Mouse (Mus musculus): ENCODE measurements at regions not wholly inside any gene's neighbourhood (a gene's known extent, or its start where the extent isn't known, plus 50 kb on each side); places are given as distances from the start of the nearest gene placed in this dataset.

DNA sequence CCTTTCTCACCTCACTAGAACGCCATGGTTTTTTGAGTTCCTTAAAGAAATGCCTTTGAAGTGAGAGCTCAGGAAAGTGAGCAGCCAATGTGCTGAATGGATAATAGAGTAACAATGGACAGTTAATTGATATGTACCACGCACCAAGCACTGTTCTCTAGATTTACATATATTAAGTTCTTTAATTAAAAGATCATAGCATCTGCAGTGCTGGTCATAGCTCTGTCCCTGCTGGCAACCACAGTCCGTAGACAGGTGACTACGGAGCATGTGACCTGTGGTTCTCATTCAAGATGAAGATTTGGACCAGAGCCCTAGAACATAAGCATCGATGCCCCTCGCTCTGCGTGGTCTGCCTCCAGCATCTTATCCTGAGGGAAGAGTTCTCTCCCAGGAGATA lies 378.5 kb downstream of the Rapgef2 start:
- DNase-seq (ENCODE audit: extremely low spot score, low read depth, low spot score) = no peak

DNA sequence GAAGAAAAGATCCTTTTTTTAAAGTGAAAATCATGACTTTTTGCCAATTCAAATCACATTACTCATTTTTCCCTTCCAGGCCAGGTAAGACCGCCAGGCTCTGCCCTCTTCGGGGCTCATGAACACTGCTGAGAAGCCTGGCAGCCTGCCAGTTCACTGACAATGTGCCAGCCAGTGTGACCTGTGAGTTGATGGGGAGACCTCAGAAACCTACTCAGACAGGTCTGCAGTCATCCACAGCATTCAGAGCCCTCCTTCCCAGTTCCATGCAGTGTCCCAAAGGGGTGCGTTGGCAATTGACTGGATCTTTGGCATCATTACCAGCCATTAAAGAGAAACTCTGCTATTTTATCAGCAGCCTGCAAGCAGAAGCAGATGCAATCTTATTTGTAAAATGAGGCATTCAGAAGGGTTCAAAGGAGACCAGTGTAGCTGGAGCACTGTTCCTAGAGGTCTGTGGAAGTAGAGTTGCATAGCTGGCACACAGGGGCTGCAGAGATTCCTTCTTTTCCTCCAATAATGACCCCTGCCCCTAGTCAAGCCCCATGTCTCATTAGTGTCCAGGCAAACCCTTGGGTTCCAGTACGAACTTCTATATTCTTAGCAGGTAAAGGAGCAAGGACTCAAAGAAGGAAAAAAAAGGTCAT lies 384.4 kb downstream of the Rapgef2 start:
- DNase-seq (ENCODE audit: extremely low spot score, low read depth, low spot score) = no peak

DNA sequence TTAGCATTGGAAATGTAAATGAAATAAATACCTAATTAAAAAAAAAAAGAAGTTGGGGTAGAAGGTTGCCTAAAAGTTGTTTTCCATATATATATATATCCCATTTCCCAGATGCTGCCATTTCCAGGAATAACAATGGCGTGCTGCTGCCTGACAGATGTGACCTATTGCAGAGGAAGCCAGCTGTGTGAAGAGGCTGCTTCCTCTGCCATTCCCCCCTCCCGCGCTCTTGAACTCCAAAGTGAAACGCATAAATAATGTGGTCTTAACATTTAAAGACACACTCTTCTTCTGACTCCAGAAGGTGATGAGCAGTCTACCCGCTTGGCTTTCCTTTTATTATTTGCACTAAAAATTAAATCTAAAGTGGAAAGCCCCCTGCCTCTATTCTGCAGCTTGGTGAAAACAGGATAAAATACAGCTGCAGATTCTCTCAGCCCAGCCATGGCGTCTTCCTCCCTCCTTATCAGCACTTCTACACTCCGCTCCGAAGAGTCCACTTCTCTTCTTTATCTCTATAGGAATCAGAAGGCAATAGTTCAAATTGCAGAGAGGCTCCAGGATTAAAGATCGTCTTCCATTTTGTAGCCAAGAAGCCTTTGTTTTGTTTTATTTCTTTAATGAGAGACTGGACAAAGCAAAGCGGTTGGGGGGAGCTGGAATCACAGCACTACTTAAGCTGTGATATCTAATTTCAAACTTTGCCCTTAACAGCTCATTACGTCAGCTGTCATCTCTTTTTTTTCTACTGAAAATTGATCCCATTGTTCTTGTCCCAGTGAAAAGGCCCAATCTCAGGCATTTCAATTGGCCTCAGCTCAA lies 385.1 kb downstream of the Rapgef2 start:
- DNase-seq (ENCODE audit: extremely low spot score, low read depth, low spot score) = no peak

DNA sequence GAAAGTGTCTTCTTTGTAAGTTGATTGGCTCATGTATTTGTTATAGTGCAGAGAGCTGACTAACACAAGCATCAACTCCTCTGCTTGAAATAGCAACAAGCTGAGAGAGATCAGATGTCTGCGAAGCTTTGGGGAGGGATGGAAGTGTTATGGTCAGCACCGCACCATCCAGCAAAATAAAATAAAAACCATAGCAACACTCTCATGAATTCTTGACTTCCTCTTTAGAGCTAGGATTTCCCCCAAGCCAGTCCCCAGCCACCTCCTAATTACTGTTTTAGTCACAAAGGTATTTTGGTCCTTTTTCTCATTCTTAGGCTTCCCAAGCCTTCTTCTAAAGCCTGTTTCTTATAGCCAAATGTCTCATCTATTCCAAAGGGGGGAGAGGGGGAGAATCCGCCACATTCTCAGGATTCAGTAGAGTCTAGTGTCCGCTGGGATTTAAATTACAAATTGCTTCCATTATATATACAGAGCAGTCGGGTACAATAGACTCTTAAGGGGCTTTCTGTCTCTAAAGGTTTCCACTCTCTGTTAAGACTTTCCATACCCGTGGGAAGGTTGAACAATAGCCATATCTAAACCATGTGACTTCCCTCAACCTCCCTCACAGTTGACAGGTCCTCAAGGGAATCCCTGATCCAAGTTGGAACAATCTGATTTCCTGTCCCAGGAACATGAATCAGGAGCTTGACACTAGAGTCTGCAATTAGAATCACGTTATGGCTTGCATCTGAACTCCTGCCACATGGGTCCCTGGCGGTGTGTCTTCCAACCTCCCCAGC lies 386.7 kb downstream of the Rapgef2 start:
- no peak for DNase-seq (ENCODE audit: extremely low spot score, low read depth, low spot score)

DNA sequence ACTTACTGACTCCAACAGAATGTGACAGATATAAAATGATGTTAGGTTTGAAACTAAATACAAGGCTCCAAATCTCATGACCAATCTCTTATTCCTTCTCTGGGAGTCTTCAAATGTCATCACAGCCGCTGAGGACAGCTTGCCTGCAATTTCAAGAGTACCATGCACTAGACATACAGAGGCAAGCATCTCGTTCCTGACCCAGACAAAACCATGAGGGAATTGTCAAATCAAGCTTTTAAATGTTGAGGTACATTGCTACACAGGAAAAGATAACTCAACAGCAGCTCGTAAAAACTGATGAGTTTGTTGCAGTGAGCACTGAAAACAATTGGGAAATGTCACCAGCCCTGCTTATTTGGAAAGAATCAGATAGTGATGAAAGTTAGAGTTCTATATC lies 397.0 kb downstream of the Rapgef2 start:
- no peak for DNase-seq (ENCODE audit: extremely low spot score, low read depth, low spot score)

DNA sequence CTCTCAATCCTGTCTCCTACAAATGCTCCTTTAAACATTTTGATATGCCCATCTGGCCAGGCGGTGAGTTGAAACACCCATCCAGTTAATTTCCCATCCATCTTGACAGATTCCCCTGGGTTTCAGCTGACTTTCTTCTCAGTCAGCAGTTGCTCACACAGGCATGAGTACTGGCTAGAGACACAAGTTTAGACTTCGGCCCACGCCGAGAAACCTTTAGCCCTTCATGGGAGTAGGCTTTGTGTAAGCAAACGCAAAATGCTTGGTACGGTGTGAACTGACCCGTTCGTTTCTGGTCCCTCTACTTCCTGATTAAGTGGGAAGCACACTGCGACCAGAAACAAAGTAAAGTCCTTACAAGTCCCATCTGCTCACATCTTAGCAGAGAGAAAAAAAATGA lies 401.6 kb downstream of the Rapgef2 start:
- no peak for DNase-seq (ENCODE audit: extremely low spot score, low read depth, low spot score)

DNA sequence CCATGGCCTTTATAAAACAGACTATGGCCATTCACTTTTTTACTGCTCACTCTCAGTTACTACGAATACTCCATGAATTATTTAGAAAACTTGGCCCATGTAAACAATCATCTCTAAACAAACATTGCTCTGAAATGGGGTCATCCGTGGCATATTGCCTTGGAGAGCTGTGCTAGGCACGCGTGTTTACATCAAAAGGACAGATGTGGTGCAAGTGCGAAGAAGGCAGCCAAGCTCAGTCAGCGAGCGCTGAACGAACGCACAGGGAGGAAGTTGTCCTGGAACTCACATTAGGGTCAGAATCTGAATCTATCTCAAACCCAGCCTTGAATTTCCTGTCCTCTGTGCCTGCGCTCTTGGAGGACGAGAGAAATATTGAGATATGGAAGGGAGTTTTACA lies 402.3 kb downstream of the Rapgef2 start:
- DNase-seq (ENCODE audit: extremely low spot score, low read depth, low spot score) = no peak

DNA sequence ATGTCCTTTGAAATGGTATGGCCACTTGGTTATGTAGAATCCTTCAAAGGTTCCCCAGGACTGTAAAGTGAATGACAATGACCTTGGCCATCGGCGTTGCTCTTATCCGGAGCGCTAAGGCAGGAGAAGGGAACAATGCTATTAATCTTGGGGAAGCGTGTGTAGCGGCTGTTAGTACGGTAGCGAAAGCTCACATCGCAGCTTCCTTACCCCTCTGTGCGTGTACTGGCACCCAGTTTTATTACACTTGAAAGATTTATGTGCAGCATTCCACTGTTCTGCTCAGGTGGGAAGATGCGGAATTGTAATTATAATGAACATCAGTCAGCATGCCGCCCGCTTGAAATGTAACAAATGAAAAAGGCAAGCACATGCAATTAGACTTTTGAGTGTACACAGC lies 406.2 kb downstream of the Rapgef2 start:
- DNase-seq (ENCODE audit: extremely low spot score, low read depth, low spot score) = no peak

DNA sequence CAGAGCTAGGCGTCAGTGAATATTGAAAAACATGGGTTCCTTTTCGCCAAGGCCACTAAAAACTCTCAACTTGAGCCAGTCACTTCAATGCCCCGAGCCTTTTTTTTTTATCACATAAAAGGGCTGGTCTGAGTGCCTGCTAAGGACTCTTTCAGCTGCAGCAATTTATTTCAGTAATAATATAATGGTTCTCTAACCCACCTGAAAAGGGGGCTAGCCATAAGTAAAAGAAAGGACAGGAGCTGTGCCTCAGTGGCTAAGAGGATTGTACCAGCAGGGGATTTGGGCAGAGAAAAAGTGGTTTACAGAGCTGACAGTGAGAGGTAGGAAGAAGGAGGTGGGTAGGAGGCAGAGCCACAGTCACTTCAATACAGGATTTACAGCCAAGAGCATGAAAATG lies 409.0 kb downstream of the Rapgef2 start:
- no peak for DNase-seq (ENCODE audit: extremely low spot score, low read depth, low spot score)

DNA sequence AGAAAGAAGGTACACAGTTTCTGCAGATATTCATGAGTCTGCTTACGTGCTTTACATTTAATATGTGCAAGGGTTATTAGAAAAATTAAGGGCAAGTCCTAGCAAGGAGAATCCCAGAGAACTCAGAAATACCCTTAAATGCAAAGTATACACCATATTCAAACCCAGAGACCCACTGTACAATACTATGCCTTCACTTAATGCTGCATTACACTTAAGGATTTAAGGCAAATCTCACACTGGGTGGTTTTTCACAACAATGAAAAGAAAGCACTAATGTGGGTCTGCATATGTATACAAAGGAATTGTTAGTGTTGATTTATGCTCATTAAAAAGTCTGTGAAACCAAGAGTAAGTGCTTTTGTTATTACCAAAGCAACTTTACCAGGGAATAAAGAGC lies 419.4 kb downstream of the Rapgef2 start:
- DNase-seq (ENCODE audit: extremely low spot score, low read depth, low spot score) = no peak

DNA sequence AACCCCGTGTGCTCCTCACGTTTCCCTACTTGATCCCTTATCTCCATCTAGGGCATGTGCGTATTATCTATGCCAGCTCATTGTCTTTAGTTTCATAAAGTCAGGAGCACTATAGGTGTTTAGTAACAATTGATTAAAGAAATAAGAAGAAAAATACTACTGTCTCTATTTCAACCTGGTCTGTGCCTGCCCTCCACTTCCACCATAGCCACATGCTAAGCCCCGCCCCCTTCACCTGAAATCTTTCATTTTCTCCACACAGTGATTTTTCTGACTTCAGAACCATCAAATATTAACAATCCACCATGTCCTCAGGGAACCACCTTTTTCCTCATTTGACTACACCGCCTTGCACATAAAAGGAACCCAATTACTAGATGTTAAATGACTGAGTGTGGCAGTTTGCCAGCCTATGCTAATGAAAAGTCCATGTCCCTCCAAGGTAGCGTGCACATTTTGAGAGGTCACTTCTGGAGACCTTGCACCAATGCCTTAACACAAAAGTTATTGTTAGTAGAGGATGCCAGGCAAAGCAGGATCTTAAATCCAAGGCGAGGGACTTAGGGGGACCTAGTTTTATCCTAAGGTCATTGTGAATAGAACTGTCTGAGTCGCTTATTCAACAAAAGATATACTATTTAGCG lies 420.1 kb downstream of the Rapgef2 start:
- no peak for DNase-seq (ENCODE audit: extremely low spot score, low read depth, low spot score)

DNA sequence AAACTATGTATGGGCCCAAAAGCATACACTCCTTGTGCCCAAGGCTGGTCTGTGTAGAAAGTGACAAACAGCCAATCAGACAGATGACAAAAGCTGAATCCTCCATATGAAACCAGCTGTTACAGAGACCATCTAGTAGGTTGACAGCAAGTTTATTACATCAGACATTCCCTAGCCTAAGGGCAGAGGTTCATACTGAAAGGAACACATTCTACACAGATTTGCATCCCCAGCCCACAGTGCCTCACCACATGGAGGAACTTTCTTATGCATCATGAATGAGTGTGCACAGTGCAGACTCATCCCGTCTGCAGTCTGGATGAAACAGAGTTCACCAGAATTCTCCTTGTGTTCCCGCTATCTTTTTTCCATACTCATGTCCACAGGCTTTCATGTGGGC lies 423.3 kb downstream of the Rapgef2 start:
- DNase-seq (ENCODE audit: extremely low spot score, low read depth, low spot score) = no peak

DNA sequence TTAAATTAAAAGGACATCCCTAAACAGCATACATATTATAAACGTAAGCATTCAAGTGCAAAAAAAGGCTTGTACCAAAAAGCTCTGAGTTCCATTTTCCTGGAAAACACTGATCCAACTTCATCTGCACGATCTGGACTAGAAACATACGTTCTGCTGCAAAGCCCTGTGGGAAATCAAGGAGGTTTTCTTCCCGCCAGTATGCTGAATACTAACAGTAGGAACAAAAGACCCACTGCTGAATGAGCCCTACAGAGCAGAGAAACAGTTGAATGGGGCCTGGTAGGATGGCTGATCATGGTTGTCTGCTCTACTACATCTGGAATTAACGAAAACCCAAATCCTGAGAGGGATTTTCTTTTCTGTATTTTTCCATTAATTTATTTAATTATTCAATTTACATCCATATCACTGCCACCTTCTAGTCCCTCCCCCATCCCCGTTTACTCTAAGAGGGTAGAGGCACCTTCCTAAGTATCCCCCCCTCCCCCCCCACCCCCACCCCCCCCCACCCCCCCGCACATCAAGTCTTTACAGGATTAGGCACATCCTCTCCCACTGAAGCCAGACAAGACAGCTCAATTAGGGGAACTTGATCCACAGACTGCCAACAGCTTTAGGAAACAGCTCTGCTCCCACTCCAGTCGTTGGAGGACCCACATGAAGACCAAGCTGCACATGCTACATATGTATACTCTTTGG lies 439.5 kb downstream of the Rapgef2 start:
- DNase-seq (ENCODE audit: extremely low spot score, low read depth, low spot score) = no peak

DNA sequence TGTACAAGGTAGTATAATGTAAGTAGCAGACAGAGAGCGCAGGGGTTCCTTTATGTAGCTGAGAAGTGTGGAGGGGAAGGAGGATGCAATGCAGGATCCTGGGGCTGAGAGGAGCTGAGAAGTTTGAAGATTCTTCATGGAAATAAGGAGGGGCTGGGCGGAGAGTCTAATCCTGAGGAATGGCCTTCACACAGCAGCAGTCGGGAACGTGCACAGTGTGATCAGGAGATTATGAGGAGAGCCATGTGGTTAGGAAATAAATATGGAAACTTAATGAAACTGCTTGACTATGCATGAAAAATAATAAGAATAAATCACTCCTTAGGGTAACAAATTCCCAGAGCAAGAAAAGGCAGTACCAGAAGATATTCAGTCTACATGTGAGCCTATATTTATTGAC lies 445.1 kb downstream of the Rapgef2 start:
- DNase-seq (ENCODE audit: extremely low spot score, low read depth, low spot score) = no peak

DNA sequence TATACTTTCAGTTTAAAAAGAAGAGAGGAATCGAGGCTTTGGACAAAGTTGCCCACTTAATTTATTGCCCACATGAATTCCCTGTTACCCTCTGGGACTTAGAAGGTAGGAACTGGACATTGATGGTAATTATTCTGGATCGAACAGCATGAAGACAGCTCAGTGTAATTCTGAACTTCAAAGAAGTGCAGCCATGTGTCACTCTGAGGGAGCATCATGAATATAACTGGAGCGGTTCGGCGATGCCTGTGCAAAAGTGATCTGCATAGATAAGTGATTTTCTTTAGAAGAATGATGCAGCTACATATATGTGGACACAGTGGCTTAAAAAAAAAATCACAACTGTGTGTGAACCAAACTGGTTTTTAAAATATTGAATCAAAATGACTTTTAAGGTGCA lies 449.5 kb downstream of the Rapgef2 start:
- DNase-seq (ENCODE audit: extremely low spot score, low read depth, low spot score) = no peak

DNA sequence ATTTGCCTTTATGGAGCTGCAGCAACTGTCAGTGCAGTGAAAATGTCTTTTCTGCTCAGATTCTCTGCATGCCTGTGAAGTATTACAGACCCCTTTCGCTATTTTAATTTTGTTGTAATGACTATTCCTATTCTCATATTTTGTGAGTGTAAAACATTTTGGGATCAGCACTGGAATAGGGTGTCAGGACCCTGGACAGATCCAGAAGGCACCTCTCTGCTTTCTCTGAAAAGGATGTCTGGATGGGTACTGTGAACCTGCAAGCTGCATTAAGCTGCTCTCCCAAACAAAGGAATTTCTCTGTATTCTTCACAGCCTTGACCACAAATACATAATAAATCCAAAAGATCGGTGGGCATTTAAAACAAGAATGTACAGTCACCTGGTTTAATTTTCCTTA lies 460.8 kb downstream of the Rapgef2 start:
- DNase-seq (ENCODE audit: extremely low spot score, low read depth, low spot score) = no peak

DNA sequence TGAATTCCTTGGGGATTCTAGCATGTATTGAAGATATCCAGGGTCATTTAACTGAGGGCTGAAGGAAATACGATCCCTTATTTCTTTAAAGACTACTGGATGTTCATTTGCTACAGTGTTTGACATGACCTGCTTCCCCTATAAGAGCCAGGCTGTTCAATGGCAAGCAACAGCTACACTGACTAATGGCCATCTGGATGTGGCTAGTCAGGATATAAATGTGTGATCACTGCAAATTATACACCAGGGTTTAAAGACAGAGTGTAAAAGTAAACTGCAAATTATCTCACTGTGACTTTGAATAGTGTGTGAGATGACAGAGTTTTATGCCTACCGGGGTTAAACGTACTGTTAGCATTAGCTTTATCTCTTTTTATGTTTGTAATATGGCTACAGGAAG lies 473.9 kb downstream of the Rapgef2 start:
- no peak for DNase-seq (ENCODE audit: extremely low spot score, low read depth, low spot score)

DNA sequence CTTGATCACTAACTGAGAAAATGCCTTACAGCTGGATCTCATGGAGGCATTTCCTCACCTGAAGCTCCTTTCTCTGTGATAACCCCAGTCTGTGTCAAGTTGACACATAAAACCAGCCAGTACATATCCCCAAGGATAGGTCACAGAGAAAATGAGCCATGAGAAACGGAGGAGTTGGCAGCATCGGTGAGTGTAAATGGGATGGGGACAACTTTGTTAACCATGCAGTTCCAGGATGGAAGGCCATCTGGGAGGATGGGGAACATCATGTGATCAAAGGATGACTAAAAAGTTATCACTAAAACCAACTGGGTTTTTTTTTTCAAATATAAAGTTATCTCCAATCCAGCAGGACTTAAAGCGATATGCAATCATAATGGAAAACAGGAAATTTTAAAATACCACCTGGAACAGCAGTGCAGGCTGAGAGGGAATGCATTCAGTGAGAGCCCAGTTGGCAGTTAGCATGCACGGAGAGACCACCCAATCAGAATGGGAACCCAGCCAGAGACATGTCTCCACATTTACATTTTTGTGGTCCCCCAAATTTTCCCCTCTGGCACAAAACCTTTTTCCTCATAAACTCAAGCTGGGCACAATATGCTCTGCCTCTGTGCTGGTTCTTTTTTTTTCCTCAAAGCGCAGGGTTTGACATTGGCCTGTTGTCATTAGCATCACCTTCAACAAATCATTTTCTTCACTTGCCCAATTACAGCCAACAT lies 475.7 kb downstream of the Rapgef2 start:
- no peak for DNase-seq (ENCODE audit: extremely low spot score, low read depth, low spot score)

DNA sequence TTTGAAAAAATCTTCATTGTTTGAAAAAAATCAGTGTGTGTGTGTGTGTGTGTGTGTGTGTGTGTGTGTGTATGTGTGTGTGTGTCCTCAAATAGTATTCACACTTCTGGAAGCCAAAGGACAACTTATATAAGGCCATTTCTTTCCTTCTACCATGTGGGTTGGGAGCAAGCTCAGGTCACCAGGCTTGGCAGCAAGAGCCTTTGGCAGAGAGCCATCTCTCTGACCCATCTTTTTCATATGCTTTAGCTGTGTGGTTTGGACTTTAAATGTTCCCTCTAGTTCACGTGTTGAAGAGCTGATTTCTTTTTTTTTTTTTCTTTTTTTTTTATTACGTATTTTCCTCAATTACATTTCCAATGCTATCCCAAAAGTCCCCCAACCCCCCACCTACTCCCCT lies 483.1 kb downstream of the Rapgef2 start:
- no peak for DNase-seq (ENCODE audit: extremely low spot score, low read depth, low spot score)

DNA sequence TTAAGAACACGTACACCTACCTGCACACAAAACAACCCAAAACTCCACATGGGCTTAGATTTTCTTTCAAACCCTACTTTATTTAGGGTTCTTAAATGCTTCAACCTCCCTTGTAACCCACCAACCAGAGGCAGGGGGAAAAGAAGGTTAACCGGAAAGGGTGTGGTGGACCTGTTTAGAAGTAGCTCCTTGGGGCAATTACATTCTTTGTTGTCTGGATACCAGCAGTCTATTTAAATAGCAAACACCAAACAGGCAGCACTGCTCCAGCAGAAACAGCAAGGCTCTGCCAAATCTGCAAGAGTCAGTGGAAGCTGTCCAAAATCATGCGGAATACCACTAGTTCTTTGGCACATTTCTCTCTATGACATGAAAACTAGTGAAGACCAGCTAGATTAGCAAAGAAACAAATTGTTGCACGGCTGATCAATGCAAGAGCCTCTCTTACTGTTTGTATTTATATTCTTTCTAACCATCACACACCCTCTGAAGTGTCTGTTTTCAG lies 490.3 kb downstream of the Rapgef2 start:
- DNase-seq (ENCODE audit: extremely low spot score, low read depth, low spot score) = no peak
